Mouse (Mus musculus): ENCODE results near the gene Vil1. TPM values are rescaled to one million over a fixed set of nuclear protein-coding genes. Genes with fewer than 3 reads are reported as not detected.
A peak's percentile ranks its signal among the peaks of the same experiment; 100 is the strongest.

Gene Vil1
- total RNA-seq (2021): under 1 TPM; 0.72 to 0.81 TPM

- no peak for DNase-seq
- intact Hi-C loops (cut with DNase I): no loop called here
Measured at GRCm38 (mm10) chr1:74408589-74409504, at the start of gene Vil1. Gene Vil1 (plus strand): TSS chr1:74409376.

DNA sequence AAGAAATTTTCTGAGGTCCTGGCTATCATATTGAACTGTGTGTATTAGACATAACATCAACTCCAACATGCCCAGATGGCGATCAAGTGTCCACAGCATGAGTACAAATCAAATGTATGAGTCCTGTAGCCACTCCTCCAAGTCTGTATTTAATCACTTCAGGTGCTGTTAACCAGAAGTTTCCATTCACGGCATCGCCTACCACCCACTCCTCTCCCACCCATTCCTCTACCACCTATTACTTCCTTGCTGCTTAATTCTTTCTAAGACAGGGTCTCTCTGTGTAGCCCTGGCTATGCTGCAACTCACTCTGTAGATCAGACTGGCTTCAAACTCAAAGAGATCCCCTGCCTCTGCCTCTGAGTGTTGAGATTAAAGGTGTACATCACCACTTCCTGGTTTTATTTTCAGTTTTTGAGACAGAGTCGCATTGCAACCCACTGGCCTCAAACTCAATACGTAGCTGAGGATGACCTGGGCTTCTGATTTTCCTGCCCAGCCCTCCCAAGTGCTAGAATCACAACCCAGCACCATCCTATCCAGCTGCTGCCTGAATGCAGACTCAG lies 49.1 kb upstream of the Vil1 start:
- DNase-seq: no peak
- intact Hi-C loops (cut with DNase I): loop anchor here (5.0 to 10.0 kb wide), 3 partner anchors 43 to 155 kb away; no protein-coding TSS in a partner anchor

DNA sequence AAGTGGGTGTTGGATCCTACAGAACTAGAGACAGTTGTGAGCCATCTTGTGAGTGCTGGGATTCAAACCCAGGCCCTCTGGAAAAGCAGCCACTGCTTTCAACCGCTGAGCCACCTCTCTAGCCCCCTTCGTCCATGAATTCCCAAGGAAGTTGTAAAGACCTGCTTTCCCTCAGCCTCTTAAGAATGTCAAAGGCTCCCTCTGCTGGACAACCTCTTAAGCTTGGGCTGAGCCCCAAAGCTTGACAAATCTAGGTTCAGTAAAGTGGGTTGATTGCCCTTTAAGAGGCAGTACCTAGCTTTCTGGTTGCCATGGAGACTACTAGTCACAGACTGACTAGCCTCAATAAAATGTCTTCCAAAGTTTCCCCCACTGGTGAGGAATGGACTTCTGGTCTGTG lies 47.4 kb upstream of the Vil1 start, which contains the start of gene Catip:
Catip (plus strand) TSS at position 297 of the 400 bp plus-strand sequence.
- intact Hi-C loops (cut with DNase I): loop anchor here (5.0 to 10.0 kb wide), 2 partner anchors 45 to 157 kb away; no protein-coding TSS in a partner anchor
- DNase-seq: peak; percentile 74

- intact Hi-C loops (cut with DNase I): loop anchor here (5.0 to 10.0 kb wide), 2 partner anchors 45 to 158 kb away; no protein-coding TSS in a partner anchor
- no peak for DNase-seq
Measured at GRCm38 (mm10) chr1:74362325-74363229, 46.6 kb upstream of the Vil1 start.

GRCm38 (mm10) chr1:74363437-74363836 lies 45.7 kb upstream of the Vil1 start:
- no peak for DNase-seq
- intact Hi-C loops (cut with DNase I): loop anchor here (5.0 to 10.0 kb wide), 2 partner anchors 46 to 159 kb away; no protein-coding TSS in a partner anchor

DNA sequence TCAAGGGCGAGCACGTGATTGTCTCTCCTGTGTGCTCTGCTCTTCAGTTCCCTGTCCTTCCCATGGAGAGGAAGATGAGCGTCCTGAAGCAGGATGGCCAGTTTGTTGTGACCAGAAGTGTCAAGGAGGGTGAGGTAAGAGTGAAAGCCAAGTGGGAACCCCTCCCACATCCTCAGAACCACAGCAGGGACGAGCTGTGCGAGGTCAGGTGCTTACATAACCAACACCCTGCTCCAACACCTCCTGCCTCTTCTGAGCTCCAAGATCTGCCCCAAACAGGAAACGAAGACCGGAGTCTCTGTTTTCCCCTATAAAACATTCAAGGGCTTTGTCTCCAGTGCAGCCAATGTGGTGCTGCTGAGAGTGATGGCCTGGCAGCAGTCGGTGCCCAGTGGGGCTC lies 44.9 kb upstream of the Vil1 start:
- no peak for DNase-seq
- intact Hi-C loops (cut with DNase I): loop anchor here (5.0 to 10.0 kb wide), 2 partner anchors 47 to 159 kb away; no protein-coding TSS in a partner anchor

- DNase-seq: peak; percentile 31
- intact Hi-C loops (cut with DNase I): loop anchor here (10.0 kb wide), 1 partner anchor 163 kb away; no protein-coding TSS in a partner anchor
Measured at GRCm38 (mm10) chr1:74367886-74368645, 41.1 kb upstream of the Vil1 start.

GRCm38 (mm10) chr1:74370040-74370439 lies 39.1 kb upstream of the Vil1 start:
- no peak for DNase-seq
- intact Hi-C loops (cut with DNase I): no loop called here

- intact Hi-C loops (cut with DNase I): no loop called here
- no peak for DNase-seq
Measured at GRCm38 (mm10) chr1:74373372-74373771, 35.8 kb upstream of the Vil1 start.

GRCm38 (mm10) chr1:74374980-74375379 lies 34.2 kb upstream of the Vil1 start, which contains the start of gene Slc11a1:
Gene Slc11a1 (plus strand): TSS chr1:74375195.
- intact Hi-C loops (cut with DNase I): no loop called here
- no peak for DNase-seq

DNA sequence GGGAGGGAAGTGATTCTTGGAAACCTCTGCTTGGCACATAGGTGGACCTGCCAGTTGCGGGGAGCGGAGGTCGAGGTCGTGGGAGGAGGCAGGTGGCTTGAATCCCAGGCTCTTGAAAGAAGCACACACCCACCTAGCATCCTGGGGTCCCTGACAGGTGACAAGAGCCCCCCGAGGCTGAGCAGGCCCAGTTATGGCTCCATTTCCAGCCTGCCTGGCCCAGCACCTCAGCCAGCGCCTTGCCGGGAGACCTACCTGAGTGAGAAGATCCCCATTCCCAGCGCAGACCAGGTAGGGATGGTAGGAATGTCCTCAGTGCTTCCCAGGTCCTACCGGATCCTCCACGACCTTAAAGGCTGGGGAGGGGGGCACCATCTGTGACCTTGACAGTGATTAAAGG lies 33.6 kb upstream of the Vil1 start:
- intact Hi-C loops (cut with DNase I): no loop called here
- no peak for DNase-seq

GRCm38 (mm10) chr1:74376396-74376795 lies 32.8 kb upstream of the Vil1 start:
- no peak for DNase-seq
- intact Hi-C loops (cut with DNase I): no loop called here

- DNase-seq: no peak
- intact Hi-C loops (cut with DNase I): no loop called here
Measured at GRCm38 (mm10) chr1:74379058-74379504, 30.1 kb upstream of the Vil1 start.

GRCm38 (mm10) chr1:74380484-74380883 lies 28.7 kb upstream of the Vil1 start:
- intact Hi-C loops (cut with DNase I): no loop called here
- DNase-seq: no peak

DNA sequence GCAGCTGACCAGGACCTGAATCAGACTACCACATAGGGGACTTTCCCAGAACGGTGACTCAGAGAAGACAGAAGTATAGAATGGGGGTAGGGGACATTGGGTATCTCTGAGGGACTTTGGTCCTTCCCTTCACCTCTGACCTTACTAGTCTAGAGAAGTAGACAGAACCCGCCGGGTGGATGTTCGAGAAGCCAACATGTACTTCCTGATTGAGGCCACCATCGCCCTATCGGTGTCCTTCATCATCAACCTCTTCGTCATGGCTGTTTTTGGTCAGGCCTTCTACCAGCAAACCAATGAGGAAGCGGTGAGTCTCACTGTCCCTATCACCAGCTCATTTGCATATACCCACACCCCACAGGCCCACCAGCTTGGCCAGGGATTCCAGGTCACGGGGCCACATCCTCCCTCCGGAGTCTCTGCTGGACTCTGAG lies 27.6 kb upstream of the Vil1 start:
- no peak for DNase-seq
- intact Hi-C loops (cut with DNase I): no loop called here

GRCm38 (mm10) chr1:74383385-74383784 lies 25.8 kb upstream of the Vil1 start:
- DNase-seq: no peak
- intact Hi-C loops (cut with DNase I): no loop called here

GRCm38 (mm10) chr1:74384525-74384924 lies 24.7 kb upstream of the Vil1 start:
- DNase-seq: no peak
- intact Hi-C loops (cut with DNase I): no loop called here

GRCm38 (mm10) chr1:74385064-74385463 lies 24.1 kb upstream of the Vil1 start:
- intact Hi-C loops (cut with DNase I): no loop called here
- DNase-seq: no peak

DNA sequence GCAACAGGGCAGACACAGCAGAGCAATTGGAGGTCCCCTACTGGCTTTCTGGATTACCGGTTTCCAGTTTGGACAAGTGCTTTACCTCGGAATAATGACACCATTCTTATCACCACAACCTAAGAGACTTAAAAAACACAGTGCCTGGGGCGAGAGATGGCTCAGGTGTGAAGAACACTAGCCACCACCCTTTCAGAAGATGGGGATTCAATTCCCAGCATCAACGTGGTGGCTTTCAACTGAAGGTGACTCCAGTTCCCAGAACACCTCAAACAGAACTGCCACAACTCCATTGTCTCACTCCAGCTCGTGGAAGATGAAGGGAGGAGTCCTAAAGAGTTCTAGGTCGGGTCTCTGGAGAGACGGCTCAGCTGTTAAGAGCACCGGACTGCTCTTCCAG lies 23.6 kb upstream of the Vil1 start:
- no peak for DNase-seq
- intact Hi-C loops (cut with DNase I): no loop called here

GRCm38 (mm10) chr1:74386363-74386713 lies 22.8 kb upstream of the Vil1 start:
- no peak for DNase-seq
- intact Hi-C loops (cut with DNase I): no loop called here

Data from left cerebral cortex, postnatal 4 days (tissue).